Mouse (Mus musculus) gastrocnemius, adult 2 months (tissue): ENCODE results near the gene Mfsd11. TPM values are rescaled to one million over a fixed set of nuclear protein-coding genes. Genes with fewer than 3 reads are reported as not detected.
A peak's percentile ranks its signal among the peaks of the same experiment; 100 is the strongest.

Experiments used
- DNase-seq: peaks from one replicate; pipeline ENCODE4 v3.0.0; 2022
- H3K27ac ChIP-seq: fragments of 200-600 bp; 2 replicates; pipeline ENCODE4 v1.8.1; 2022; ENCODE audit warnings: mild to moderate bottlenecking
- H3K4me3 ChIP-seq: fragments of 200-600 bp; 2 replicates; pipeline ENCODE4 v1.8.1; 2022; ENCODE audit warnings: mild to moderate bottlenecking, moderate library complexity
- CTCF ChIP-seq: fragments of 200-600 bp; IDR thresholded peaks from 2 replicates; pipeline ENCODE4 v1.8.1; 2022; ENCODE audit warnings: antibody characterized with exemption, mild to moderate bottlenecking, moderate library complexity
- intact Hi-C: fragments of 180-260 bp; cut with DNase I; formaldehyde crosslinking; loops from one replicate; pipeline ENCODE4 v1.15.1; 2025
- total RNA-seq, 2 experiments: library from RNA; stranded (reverse); gene quantifications; 2 replicates each; pipeline ENCODE4 v1.2.3; 2021

The Mfsd11 gene
- total RNA-seq, 2 experiments from 2014 or later: 21.5 to 23.9 TPM

- intact Hi-C loops: loop anchor here (5.0 kb wide), 1 partner anchor 127 kb away; no protein-coding TSS in a partner anchor
- no peak for TF ChIP-seq CTCF
These were observed 63.0 kb downstream of the Mfsd11 start for GRCm38 (mm10) chr11:116915241-116915640.

GRCm38 (mm10) chr11:116917361-116917760 is 65.1 kb downstream of the Mfsd11 start:
- intact Hi-C loops: loop anchor here (2.0 to 5.0 kb wide), 2 partner anchors 101 to 125 kb away; no protein-coding TSS in a partner anchor

More at GRCm38 (mm10) chr11:116915241-116915640, 63.0 kb downstream of the Mfsd11 start:
- no peak overlapping the region for H3K4me3 ChIP-seq
- no peak overlapping the region for H3K27ac ChIP-seq
- DNase-seq: no peak

GRCm38 (mm10) chr11:116918323-116919185 is 66.3 kb downstream of the Mfsd11 start, which contains the start of gene Mgat5b:
Gene Mgat5b (plus strand): TSS chr11:116918863.
- intact Hi-C loops: loop anchor here (1.0 to 5.0 kb wide), 3 partner anchors 76 to 139 kb away; no protein-coding TSS in a partner anchor
- DNase-seq: peak; percentile 87
- Histone ChIP-seq H3K27ac (no peak within 1 kb of the TSS), H3K4me3 (peak within 1 kb of the TSS; percentile 69)
- TF ChIP-seq CTCF: no peak; the same call in 1 of the 2 replicates

More at GRCm38 (mm10) chr11:116917361-116917760, 65.1 kb downstream of the Mfsd11 start:
- Histone ChIP-seq H3K4me3 (no peak overlapping the region), H3K27ac (no peak overlapping the region)
- no peak for TF ChIP-seq CTCF
- no peak for DNase-seq

GRCm38 (mm10) chr11:116919186-116920020 is 67.2 kb downstream of the Mfsd11 start:
- TF ChIP-seq CTCF: no peak
- Histone ChIP-seq H3K4me3 (peak overlapping the region; percentile 69), H3K27ac (no peak overlapping the region)
- no peak for DNase-seq
- intact Hi-C loops: loop anchor here (2.0 to 5.0 kb wide), 2 partner anchors 75 to 123 kb away; no protein-coding TSS in a partner anchor

- intact Hi-C loops: no loop called here
- TF ChIP-seq CTCF: no peak
- no peak for DNase-seq
- no peak overlapping the region for H3K4me3 ChIP-seq
- H3K27ac ChIP-seq: no peak overlapping the region
These were observed 68.5 kb downstream of the Mfsd11 start for GRCm38 (mm10) chr11:116920746-116921145.

GRCm38 (mm10) chr11:116922058-116922457 is 69.8 kb downstream of the Mfsd11 start:
- Histone ChIP-seq H3K27ac (no peak overlapping the region), H3K4me3 (no peak overlapping the region)
- intact Hi-C loops: no loop called here
- no peak for TF ChIP-seq CTCF
- DNase-seq: peak; percentile 32

Other genes starting within 250 kb of the Mfsd11 start
- gene Rhbdf2, start 225.4 kb upstream of the Mfsd11 start, total RNA-seq: 10 to 100 TPM; 11.6 to 14.4 TPM
- gene Prcd, start 198.9 kb upstream of the Mfsd11 start, total RNA-seq: 1 to 10 TPM in 1 of 2 experiments, not detected in 1; 1.0 TPM
- gene Cygb, start 198.1 kb upstream of the Mfsd11 start, total RNA-seq: 10 to 100 TPM in 1 of 2 experiments, 1 to 10 TPM in 1; 9.6 to 14.7 TPM
- gene St6galnac1, start 76.9 kb upstream of the Mfsd11 start, total RNA-seq: not detected
- 10 to 100 TPM in 1 of 2 experiments, 1 to 10 TPM in 1; 6.7 to 12.7 TPM for gene Mxra7, start 24.4 kb upstream of the Mfsd11 start, total RNA-seq
- gene Mettl23, start 9.2 kb upstream of the Mfsd11 start, total RNA-seq: 10 to 100 TPM; 35.4 to 42.9 TPM
- gene Jmjd6, start 9.0 kb upstream of the Mfsd11 start, total RNA-seq: 10 to 100 TPM; 21.7 to 30.4 TPM
- 10 to 100 TPM; 81.8 to 84.8 TPM for gene Srsf2, start 654 bp downstream of the Mfsd11 start, total RNA-seq
- gene Mgat5b, start 66.4 kb downstream of the Mfsd11 start, total RNA-seq: not detected